Mouse (Mus musculus): ENCODE results near the gene Lypd6.

DNA sequence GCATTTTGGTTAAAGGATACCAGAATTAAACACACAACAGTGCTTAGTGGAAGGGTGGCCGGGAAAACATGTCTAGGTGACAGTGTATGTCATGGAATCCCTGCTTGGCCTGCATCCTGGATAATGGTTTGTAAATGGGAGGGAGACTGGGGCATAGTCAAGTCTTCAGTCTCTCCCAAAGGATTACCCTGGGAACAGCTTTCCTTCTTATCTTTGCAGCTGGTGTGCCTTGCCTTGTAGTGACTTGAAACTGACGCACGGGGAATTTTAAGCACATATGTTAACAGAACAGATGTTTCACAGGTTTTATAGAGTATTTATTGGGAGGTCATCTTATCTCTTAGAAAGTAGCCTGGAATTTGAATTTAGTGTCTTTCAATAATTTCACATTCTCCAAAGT, 18.5 kb downstream of the Lypd6 start:
- no peak for TF ChIP-seq CTCF (IDR thresholded peaks at IDR 0.05 in 2 of 3, conservative IDR thresholded peaks at IDR 0.05 in 1 of 3; ENCODE audit: control insufficient read depth in 1 of 3, insufficient read depth in 1 of 3, low read depth in 2 of 3, low read length in 3 of 3, poor library complexity in 1 of 3, severe bottlenecking in 1 of 3)
- TF ChIP-seq NELFE (IDR thresholded peaks at IDR 0.05; ENCODE audit: low read depth, low read length): no peak
- no peak for TF ChIP-seq MAZ (IDR thresholded peaks at IDR 0.05; ENCODE audit: low read depth, low read length)
- TF ChIP-seq SMC3 (IDR thresholded peaks at IDR 0.05; ENCODE audit: low read depth, low read length): no peak
- no peak for TF ChIP-seq GATA1 (IDR thresholded peaks at IDR 0.05; ENCODE audit: low read depth, low read length)
- TF ChIP-seq USF1 (IDR thresholded peaks at IDR 0.05; ENCODE audit: low read depth, low read length): no peak
- TF ChIP-seq JUND (IDR thresholded peaks at IDR 0.05; ENCODE audit: low read depth, low read length): no peak
- no peak for TF ChIP-seq POLR2A (IDR thresholded peaks at IDR 0.05; ENCODE audit: control insufficient read depth in 1 of 2, insufficient read depth in 1 of 2, low read depth in 1 of 2, low read length in 2 of 2, poor library complexity in 1 of 2)
- TF ChIP-seq MEF2A (IDR thresholded peaks at IDR 0.05; ENCODE audit: extremely low read depth, insufficient replicate concordance, low read depth, low read length, poor library complexity, severe bottlenecking): no peak
- no peak for TF ChIP-seq CHD2 (IDR thresholded peaks at IDR 0.05; ENCODE audit: low read length)
- TF ChIP-seq E2F4 (IDR thresholded peaks at IDR 0.05; ENCODE audit: borderline replicate concordance, low read depth, low read length): no peak
- TF ChIP-seq UBTF (IDR thresholded peaks at IDR 0.05; ENCODE audit: borderline replicate concordance, insufficient read depth, low read depth, low read length): no peak
- no peak for TF ChIP-seq MXI1 (IDR thresholded peaks at IDR 0.05; ENCODE audit: low read depth, low read length)
- no peak for TF ChIP-seq TBP (IDR thresholded peaks at IDR 0.05; ENCODE audit: low read depth, low read length)
